Mouse (Mus musculus): Measurements from ENCODE around the gene Nek10.

GRCm38 (mm10) chr14:14870463-14870862, 67.2 kb downstream of the Nek10 start:
- no peak for TF ChIP-seq GATA1 (IDR thresholded peaks at IDR 0.05; ENCODE audit: borderline replicate concordance, low read length)
- no peak for TF ChIP-seq FLI1 (IDR thresholded peaks at IDR 0.05; ENCODE audit: low read length)

Data from megakaryocyte, embryonic 14.5 days (primary cell).